Mouse (Mus musculus) liver, adult 2 months (tissue): Measurements from ENCODE around the gene Mpg. TPM values are rescaled to one million over a fixed set of nuclear protein-coding genes. Genes with fewer than 3 reads are reported as not detected.

Source experiments
- DNase-seq: peaks from one replicate; pipeline ENCODE4 v3.0.0-alpha.2; 2011; ENCODE audit warnings: low read depth, low spot score; ENCODE audit errors: extremely low read depth
- H3K27ac ChIP-seq: fragments of 200-500 bp; replicated peaks from 2 replicates; pipeline ENCODE4 v1.5.1; 2012; ENCODE audit warnings: low read depth, mild to moderate bottlenecking, control low read depth, inconsistent platforms, low read length; ENCODE audit not compliant: insufficient read depth
- H3K27me3 ChIP-seq: fragments of 200-500 bp; 2 replicates; pipeline ENCODE4 v1.6.1; 2012; ENCODE audit warnings: mild to moderate bottlenecking, moderate library complexity, low read length, inconsistent platforms; ENCODE audit not compliant: control insufficient read depth, insufficient read depth
- H3K36me3 ChIP-seq: fragments of 200-500 bp; 2 replicates; pipeline ENCODE4 v1.6.1; 2012; ENCODE audit warnings: low read length, inconsistent platforms; ENCODE audit not compliant: control insufficient read depth, insufficient read depth
- H3K4me1 ChIP-seq: fragments of 200-500 bp; 2 replicates; pipeline ENCODE4 v1.6.1; 2011; ENCODE audit warnings: low read length; ENCODE audit not compliant: control insufficient read depth, insufficient read depth
- H3K4me3 ChIP-seq: fragments of 200-500 bp; 2 replicates; pipeline ENCODE4 v1.5.1; 2011; ENCODE audit warnings: low read depth, mild to moderate bottlenecking, control low read depth, low read length, moderate library complexity; ENCODE audit not compliant: insufficient read depth
- H3K79me2 ChIP-seq: fragments of 200-500 bp; 2 replicates; pipeline ENCODE4 v1.6.1; 2012; ENCODE audit warnings: inconsistent platforms, mild to moderate bottlenecking, low read length, moderate library complexity; ENCODE audit not compliant: control insufficient read depth, insufficient read depth
- H3K9ac ChIP-seq: fragments of 200-500 bp; 2 replicates; pipeline ENCODE4 v1.6.1; 2012; ENCODE audit warnings: low read depth, mild to moderate bottlenecking, control low read depth, inconsistent platforms, low read length
- CTCF ChIP-seq: fragments of 200-500 bp; IDR thresholded peaks from 2 replicates; pipeline ENCODE4 v1.5.1; 2011; ENCODE audit warnings: low read depth, low read length, control low read depth
- POLR2A ChIP-seq: fragments of 200-500 bp; IDR thresholded peaks from 2 replicates; pipeline ENCODE4 v1.6.1; 2011; ENCODE audit warnings: low read length, control low read depth; ENCODE audit not compliant: insufficient read depth; ENCODE audit errors: extremely low read depth
- WGBS: fragments of 180-500 bp; shearing (Covaris S2); methylation state at CpG from one replicate; pipeline ENCODE4 v1.1.7; 2018; 5-methylcytosine and 5-hydroxymethylcytosine counted together
- polyA plus RNA-seq: library from polyadenylated mRNA; depleted of rRNA; stranded (reverse); fragments of >200 nt; gene quantifications from 2 replicates; pipeline ENCODE4 v1.2.3, GENCODE M21; 2012
- total RNA-seq: library from RNA; depleted of rRNA; stranded (reverse); fragments of >200 nt; gene quantifications from 2 replicates; pipeline ENCODE4 v1.2.3, GENCODE M21; 2014

The Mpg gene
- total and polyA plus RNA-seq, 2 experiments: 9.1 to 10.3 TPM

- WGBS: 8% methylated on average over 4 of the region's 4 CpGs
Observed at GRCm38 (mm10) chr11:32224468-32225139, 1.7 kb upstream of the Mpg start.

GRCm38 (mm10) chr11:32225222-32226104 lies 842 bp upstream of the Mpg start:
- H3K79me2 ChIP-seq: no peaks in the 10 kb centered on the region
- 51% methylated on average over 7 of the region's 7 CpGs for WGBS
- H3K4me1 ChIP-seq: peaks cover 19% of the 10 kb centered on the region
- H3K4me3 ChIP-seq: no peak overlapping the region
- no peaks in the 10 kb centered on the region for H3K36me3 ChIP-seq
- H3K27ac ChIP-seq: peak overlapping the region; percentile 49
- no peak overlapping the region for H3K9ac ChIP-seq
- H3K27me3 ChIP-seq: no peaks in the 10 kb centered on the region
- TF ChIP-seq POLR2A: no peak
- TF ChIP-seq CTCF: no peak
- DNase-seq: no peak

More at GRCm38 (mm10) chr11:32224468-32225139, 1.7 kb upstream of the Mpg start:
- Histone ChIP-seq H3K79me2 (no peaks in the 10 kb centered on the region), H3K4me1 (peaks cover 19% of the 10 kb centered on the region), H3K27me3 (no peaks in the 10 kb centered on the region), H3K27ac (peak overlapping the region; percentile 49), H3K9ac (no peak overlapping the region), H3K4me3 (no peak overlapping the region), H3K36me3 (no peaks in the 10 kb centered on the region)
- DNase-seq: peak; percentile 63
- TF ChIP-seq CTCF (no peak), POLR2A (no peak)

- Histone ChIP-seq H3K27me3 (no peaks in the 10 kb centered on the region), H3K36me3 (peaks cover 2% of the 10 kb centered on the region; the same call in 1 of the 2 replicates), H3K9ac (peak overlapping the region; percentile 98), H3K27ac (no peak overlapping the region), H3K4me3 (peak overlapping the region; percentile 96), H3K4me1 (peaks cover 18% of the 10 kb centered on the region), H3K79me2 (no peaks in the 10 kb centered on the region)
- no peak for TF ChIP-seq CTCF
- no peak for TF ChIP-seq POLR2A
- 49% methylated on average over 1 of the region's 1 CpGs for WGBS
- no peak for DNase-seq
Observed at GRCm38 (mm10) chr11:32227041-32227440, 736 bp downstream of the Mpg start.

- H3K9ac ChIP-seq: no peak overlapping the region
- no peaks in the 10 kb centered on the region for H3K27me3 ChIP-seq
- DNase-seq: no peak
- H3K27ac ChIP-seq: no peak overlapping the region
- H3K4me1 ChIP-seq: peaks cover 14% of the 10 kb centered on the region
- TF ChIP-seq POLR2A (no peak), CTCF (no peak)
- H3K4me3 ChIP-seq: no peak overlapping the region
- peaks cover 3% of the 10 kb centered on the region; the same call in 1 of the 2 replicates for H3K36me3 ChIP-seq
- no peaks in the 10 kb centered on the region for H3K79me2 ChIP-seq
- WGBS: 95% methylated on average over 9 of the region's 9 CpGs
Observed at GRCm38 (mm10) chr11:32227555-32227954, 1.2 kb downstream of the Mpg start.

- Histone ChIP-seq H3K9ac (no peak overlapping the region), H3K36me3 (peaks cover 3% of the 10 kb centered on the region; the same call in 1 of the 2 replicates), H3K27me3 (no peaks in the 10 kb centered on the region), H3K4me1 (peaks cover 14% of the 10 kb centered on the region), H3K27ac (no peak overlapping the region), H3K4me3 (no peak overlapping the region), H3K79me2 (no peaks in the 10 kb centered on the region)
- WGBS: 85% methylated on average over 3 of the region's 3 CpGs
- DNase-seq: no peak
- TF ChIP-seq CTCF (no peak), POLR2A (no peak)
Observed at GRCm38 (mm10) chr11:32228292-32228845, 2.1 kb downstream of the Mpg start.
